Mouse (Mus musculus): ENCODE measurements around the gene Slc26a11.

GRCm38 (mm10) chr11:119363534-119364145 is 8.3 kb downstream of the Slc26a11 start:
- no peak for TF ChIP-seq CHD2 (IDR thresholded peaks at IDR 0.05; ENCODE audit: low read depth, low read length)
- TF ChIP-seq MAFK (IDR thresholded peaks at IDR 0.05; ENCODE audit: insufficient read depth, low read depth, low read length) = no peak

Data from ES-E14 (cell line).